ENCODE assay signal across 25 mouse cellular contexts in the genomic region with DNA sequence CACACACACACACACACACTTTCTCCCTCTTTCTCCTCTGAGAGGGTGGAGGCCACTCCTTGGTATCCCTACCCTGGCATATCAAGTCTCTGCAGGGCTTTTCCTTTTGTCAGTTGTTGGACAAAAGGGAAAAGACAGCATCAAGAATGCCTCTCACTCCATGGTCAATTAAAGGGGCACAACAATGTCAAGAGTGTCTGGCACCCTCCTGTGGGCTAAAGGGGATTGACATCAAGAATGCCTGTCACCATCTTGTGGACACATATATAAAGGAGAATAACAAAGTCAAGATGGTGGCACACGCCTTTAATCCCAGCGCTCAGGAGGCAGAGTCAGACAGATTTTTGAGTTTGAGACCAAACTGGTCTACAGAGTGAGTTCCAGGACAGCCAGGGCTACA. TPM values are rescaled to one million over a fixed set of nuclear protein-coding genes. Genes with fewer than 3 reads are reported as not detected.
DNase-seq lines count a peak whose midpoint lies in the region; ATAC-seq and TF ChIP-seq lines count a peak whose summit lies in the region.
"Had no signal": no experiment of that assay in that cellular context is flagged by ENCODE, and none has a peak within 500 bp of the region (broad histone marks: within the 10 kb centered on the region; RNA-seq: fewer than 3 reads in every experiment).

No protein-coding gene starts in this region.

- H3K4me1 ChIP-seq in intestine, postnatal 0 days (replicated peaks; ENCODE audit: control insufficient read depth, insufficient read depth, low read length): no peaks in the 10 kb centered on the region
- H3K4me1 ChIP-seq in intestine, embryonic 16.5 days (ENCODE audit: control insufficient read depth, insufficient read depth, low read length): no peaks in the 10 kb centered on the region
- H3K4me1 ChIP-seq: embryonic facial prominence, embryonic 10.5 days; forebrain, embryonic 13.5 days; heart, embryonic 15.5 days; hindbrain, embryonic 10.5 days; intestine, embryonic 15.5 days had no signal

- no peaks in the 10 kb centered on the region for H3K9me3 ChIP-seq in intestine, postnatal 0 days (ENCODE audit: control insufficient read depth)
- H3K9me3 ChIP-seq in intestine, embryonic 16.5 days (ENCODE audit: control insufficient read depth, low read length): no peaks in the 10 kb centered on the region
- H3K9me3 ChIP-seq: embryonic facial prominence, embryonic 10.5 days; forebrain, embryonic 13.5 days; heart, embryonic 15.5 days; hindbrain, embryonic 10.5 days; intestine, embryonic 15.5 days had no signal

- H3K4me2 ChIP-seq in intestine, postnatal 0 days (replicated peaks; ENCODE audit: low read depth): no peak overlapping the region
- no peak overlapping the region for H3K4me2 ChIP-seq in intestine, embryonic 16.5 days (ENCODE audit: low read depth, low read length)
- H3K4me2 ChIP-seq: forebrain, embryonic 13.5 days; heart, embryonic 11.5 days; heart, embryonic 15.5 days; hindbrain, embryonic 14.5 days; intestine, embryonic 15.5 days had no signal

- H3K4me3 ChIP-seq in intestine, postnatal 0 days (ENCODE audit: low read depth, low read length): no peak overlapping the region
- no peak overlapping the region for H3K4me3 ChIP-seq in intestine, embryonic 16.5 days (ENCODE audit: low read length)
- H3K4me3 ChIP-seq: embryonic facial prominence, embryonic 10.5 days; forebrain, embryonic 13.5 days; heart, embryonic 15.5 days; hindbrain, embryonic 10.5 days; intestine, embryonic 15.5 days had no signal

- no peaks in the 10 kb centered on the region for H3K36me3 ChIP-seq in intestine, postnatal 0 days (ENCODE audit: control insufficient read depth, insufficient read depth)
- H3K36me3 ChIP-seq in intestine, embryonic 16.5 days (ENCODE audit: control insufficient read depth, insufficient read depth, low read length): no peaks in the 10 kb centered on the region
- H3K36me3 ChIP-seq: embryonic facial prominence, embryonic 10.5 days; heart, embryonic 15.5 days; hindbrain, embryonic 10.5 days; intestine, embryonic 15.5 days had no signal

- 0 out of 2 replicates have a peak, but pooled peaks have one; percentile 8 for TF ChIP-seq CTCF in intestine, postnatal 0 days (IDR thresholded peaks at IDR 0.05; ENCODE audit: low read depth)

- H3K27ac ChIP-seq in intestine, postnatal 0 days (ENCODE audit: low read depth, low read length): no peak overlapping the region
- no peak overlapping the region for H3K27ac ChIP-seq in intestine, embryonic 16.5 days (ENCODE audit: low read length)
- H3K27ac ChIP-seq: embryonic facial prominence, embryonic 10.5 days; forebrain, embryonic 13.5 days; heart, embryonic 15.5 days; hindbrain, embryonic 10.5 days; hindbrain, embryonic 14.5 days; intestine, embryonic 15.5 days had no signal

- no peak overlapping the region for H3K9ac ChIP-seq in intestine, postnatal 0 days (ENCODE audit: low read depth, low read length)
- H3K9ac ChIP-seq in intestine, embryonic 16.5 days (ENCODE audit: low read depth, low read length): no peak overlapping the region
- H3K9ac ChIP-seq: forebrain, embryonic 13.5 days; heart, embryonic 15.5 days; hindbrain, embryonic 14.5 days; intestine, embryonic 15.5 days had no signal

- 82% methylated on average over 2 of the region's 2 CpGs for WGBS in intestine, postnatal 0 days
- 88% methylated on average over 2 of the region's 2 CpGs for WGBS in intestine, embryonic 16.5 days

- DNase-seq in 416B (ENCODE audit: low read depth) (peak; percentile 57), ES-CJ7 (ENCODE audit: low read depth, low spot score) (peak; percentile 33)
- DNase-seq in yolk sac, embryonic 10.5 days (ENCODE audit: low spot score): peak; percentile 12
- DNase-seq in urinary bladder, postnatal 14 days (ENCODE audit: low spot score): no peak
- DNase-seq in cerebellum, postnatal 25 days: no peak
- DNase-seq: adrenal gland, adult 8-10 months; cerebellum, adult 11 months; cerebellum, adult 8-10 months; cerebellum, postnatal 14 days; gastrocnemius, postnatal 25 days; kidney, adult 8-10 months had no signal

- H3K27me3 ChIP-seq in intestine, postnatal 0 days (replicated peaks; ENCODE audit: control insufficient read depth, insufficient read depth, low read length): no peaks in the 10 kb centered on the region
- H3K27me3 ChIP-seq in intestine, embryonic 16.5 days (replicated peaks; ENCODE audit: control insufficient read depth, insufficient read depth, low read length): no peaks in the 10 kb centered on the region
- H3K27me3 ChIP-seq: forebrain, embryonic 13.5 days; heart, embryonic 15.5 days; intestine, embryonic 15.5 days had no signal

- no peak for ATAC-seq in intestine, postnatal 0 days
- ATAC-seq in intestine, embryonic 16.5 days: no peak
- ATAC-seq: forebrain, embryonic 13.5 days; intestine, embryonic 15.5 days; Patski had no signal

RNA-seq across cellular contexts. Expression of a gene that starts 4.8 kb away (rescaled TPM):
- 0.51 and 0.85 TPM in 2 replicates for polyA plus RNA-seq in intestine, postnatal 0 days (2015; fragmentation: Nextera tagmentation; extraction: Ambion mirVana)
- 2.2 and 3.3 TPM in 2 replicates for polyA plus RNA-seq in intestine, embryonic 16.5 days (2015; fragmentation: Nextera tagmentation; extraction: Ambion mirVana)
- polyA plus RNA-seq: brain, embryonic 14.5 days; cortical plate, adult 2 months; forebrain, embryonic 13.5 days had no signal

RNA-seq across cellular contexts. Expression of a gene that starts 17.3 kb away (rescaled TPM):
- polyA plus RNA-seq in intestine, postnatal 0 days (2015; fragmentation: Nextera tagmentation; extraction: Ambion mirVana): not detected in 2 replicates
- polyA plus RNA-seq in intestine, embryonic 16.5 days (2015; fragmentation: Nextera tagmentation; extraction: Ambion mirVana): not detected in 2 replicates
- polyA plus RNA-seq: cortical plate, adult 2 months; embryonic facial prominence, embryonic 10.5 days; forebrain, embryonic 13.5 days; heart, embryonic 11.5 days; heart, embryonic 15.5 days; hindbrain, embryonic 10.5 days; hindbrain, embryonic 14.5 days; kidney, embryonic 16.5 days; Patski had no signal

RNA-seq across cellular contexts. Expression of a gene that starts 22.1 kb away (rescaled TPM):
- not detected in 2 replicates for polyA plus RNA-seq in intestine, postnatal 0 days (2015; fragmentation: Nextera tagmentation; extraction: Ambion mirVana)
- polyA plus RNA-seq in intestine, embryonic 16.5 days (2015; fragmentation: Nextera tagmentation; extraction: Ambion mirVana): not detected in 2 replicates
- polyA plus RNA-seq: brain, embryonic 14.5 days; cortical plate, adult 2 months; embryonic facial prominence, embryonic 10.5 days; embryonic facial prominence, embryonic 14.5 days; forebrain, embryonic 13.5 days; heart, embryonic 11.5 days; heart, embryonic 15.5 days; hindbrain, embryonic 10.5 days; hindbrain, embryonic 14.5 days; intestine, embryonic 15.5 days; kidney, embryonic 16.5 days; Patski had no signal

Comparison
In these comparisons a context has a peak if more than half of its experiments do, and no peak if none do; other contexts are left out.
1. DNase-seq: peak in 416B (single experiment), ES-CJ7 (single experiment) and yolk sac, embryonic 10.5 days (single experiment); none in urinary bladder, postnatal 14 days (single experiment) and cerebellum, postnatal 25 days (0 of 2).